Mouse (Mus musculus) liver, postnatal 0 days (tissue): ENCODE results near the gene Sp140. TPM values are rescaled to one million over a fixed set of nuclear protein-coding genes. Genes with fewer than 3 reads are reported as not detected.
"Not testable (repeated sequence)": the region's sequence is repeated elsewhere in the genome, so short reads cannot be mapped to it uniquely, and the experiment has no call there.

Experiments
- ATAC-seq: fragments of 200-750 bp; cut with Nextera tagmentation; 2 replicates; pipeline ENCODE4 v1.8.0; 2017; ENCODE audit warnings: mild to moderate bottlenecking, moderate library complexity
- DNase-seq: peaks from one replicate; pipeline ENCODE4 v3.0.0-alpha.2; 2016
- H3K27ac ChIP-seq: fragments of 300-500 bp; sonication (generic); 2 replicates; pipeline ENCODE4 v1.5.1; 2014; ENCODE audit warnings: antibody characterized with exemption, moderate library complexity, mild to moderate bottlenecking, low read depth
- H3K27me3 ChIP-seq: fragments of 300-500 bp; sonication (generic); 2 replicates; pipeline ENCODE4 v1.6.1; 2014; ENCODE audit warnings: low read length, control low read depth, mixed read lengths; ENCODE audit not compliant: insufficient read depth
- H3K36me3 ChIP-seq: fragments of 300-500 bp; sonication (generic); replicated peaks from 2 replicates; pipeline ENCODE4 v1.6.1; 2014; ENCODE audit warnings: mild to moderate bottlenecking, control low read depth, low read length, moderate library complexity, mixed read lengths; ENCODE audit not compliant: insufficient read depth
- H3K4me1 ChIP-seq: fragments of 300-500 bp; sonication (generic); 2 replicates; pipeline ENCODE4 v1.6.1; 2014; ENCODE audit warnings: antibody characterized with exemption, mild to moderate bottlenecking, control low read depth; ENCODE audit not compliant: insufficient read depth
- H3K4me2 ChIP-seq: fragments of 300-500 bp; sonication (generic); 2 replicates; pipeline ENCODE4 v1.6.1; 2014; ENCODE audit warnings: low read depth, mild to moderate bottlenecking, low read length, moderate library complexity, mixed read lengths
- H3K4me3 ChIP-seq: fragments of 300-500 bp; sonication (generic); 2 replicates; pipeline ENCODE4 v1.5.1; 2014; ENCODE audit warnings: low read depth, low read length
- H3K9ac ChIP-seq: fragments of 300-500 bp; sonication (generic); replicated peaks from 2 replicates; pipeline ENCODE4 v1.6.1; 2014; ENCODE audit warnings: mild to moderate bottlenecking, moderate library complexity
- H3K9me3 ChIP-seq: fragments of 300-500 bp; sonication (generic); 2 replicates; pipeline ENCODE4 v1.6.1; 2016; ENCODE audit warnings: mild to moderate bottlenecking, control low read depth, low read length, mixed read lengths
- EP300 ChIP-seq: IDR thresholded peaks from 2 replicates; pipeline ENCODE4 v1.6.1; 2016; ENCODE audit warnings: antibody characterized with exemption, low read depth, mild to moderate bottlenecking
- WGBS: fragments of 180-500 bp; shearing (Covaris S2); extraction: QIAGEN DNeasy Blood & Tissue Kit; methylation state at CpG from one replicate; pipeline ENCODE4 v1.1.7; 2014; ENCODE audit not compliant: insufficient replicate concordance; 5-methylcytosine and 5-hydroxymethylcytosine counted together
- polyA plus RNA-seq: library from polyadenylated mRNA; unstranded; fragments of >200 nt; fragmentation: Nextera tagmentation; extraction: Ambion mirVana; gene quantifications from 2 replicates; pipeline ENCODE4 v1.2.1, GENCODE M21; 2015

Gene Sp140
- polyA plus RNA-seq: 6.9 and 7.8 TPM in 2 replicates

GRCm38 (mm10) chr1:85600078-85600477 lies at the start of gene Sp140:
Gene Sp140, plus strand, starts transcription at chr1:85600378.
- not testable (repeated sequence) for ATAC-seq

GRCm38 (mm10) chr1:85555261-85555660 lies 44.9 kb upstream of the Sp140 start:
- not testable (repeated sequence) for H3K36me3 ChIP-seq, H3K27ac ChIP-seq, H3K4me3 ChIP-seq, ATAC-seq, H3K9ac ChIP-seq, H3K9me3 ChIP-seq, DNase-seq, H3K27me3 ChIP-seq, H3K4me1 ChIP-seq, H3K4me2 ChIP-seq
- WGBS: 72% methylated on average over 4 of the region's 4 CpGs

More at GRCm38 (mm10) chr1:85600078-85600477, at the start of gene Sp140:
- Histone ChIP-seq H3K27ac (peak within 1 kb of the TSS; percentile 59), H3K4me3 (peak within 1 kb of the TSS; percentile 39), H3K4me2 (peak within 1 kb of the TSS; percentile 57; the same call in 1 of the 2 replicates), H3K9ac (0 out of 2 replicates have a peak within 1 kb of the TSS, but pooled peaks have one; percentile 27)
- not testable (repeated sequence) for DNase-seq, H3K4me1 ChIP-seq, H3K36me3 ChIP-seq, H3K27me3 ChIP-seq, H3K9me3 ChIP-seq
- no CpG with 5 or more reads among the region's 5 CpGs for WGBS

- DNase-seq, H3K4me3 ChIP-seq, ATAC-seq, H3K27me3 ChIP-seq, H3K4me1 ChIP-seq, H3K36me3 ChIP-seq, H3K4me2 ChIP-seq, H3K27ac ChIP-seq, H3K9ac ChIP-seq, H3K9me3 ChIP-seq: not testable (repeated sequence)
- 72% methylated on average over 4 of the region's 4 CpGs for WGBS
Observed at GRCm38 (mm10) chr1:85573554-85573953, 26.6 kb upstream of the Sp140 start.

- not testable (repeated sequence) for H3K9me3 ChIP-seq, H3K9ac ChIP-seq, H3K27me3 ChIP-seq, H3K27ac ChIP-seq, H3K4me1 ChIP-seq, DNase-seq, ATAC-seq, H3K36me3 ChIP-seq, H3K4me2 ChIP-seq, H3K4me3 ChIP-seq
- 71% methylated on average over 2 of the region's 3 CpGs for whole genome bisulfite sequencing
Observed at GRCm38 (mm10) chr1:85575376-85575775, 24.8 kb upstream of the Sp140 start, which contains the start of gene G530012D18Rik. Gene G530012D18Rik, plus strand, starts transcription at chr1:85575676.

- not testable (repeated sequence) for H3K27me3 ChIP-seq, H3K4me3 ChIP-seq, H3K27ac ChIP-seq, ATAC-seq, H3K36me3 ChIP-seq, DNase-seq, H3K4me1 ChIP-seq, H3K9me3 ChIP-seq, H3K4me2 ChIP-seq, H3K9ac ChIP-seq
- 0 out of 2 replicates have a peak, but pooled peaks have one; percentile 31 for TF ChIP-seq EP300
- 46% methylated on average over 2 of the region's 3 CpGs for WGBS
Observed at GRCm38 (mm10) chr1:85578372-85579010, 21.7 kb upstream of the Sp140 start.

GRCm38 (mm10) chr1:85579199-85580147 lies 20.7 kb upstream of the Sp140 start:
- not testable (repeated sequence) for H3K4me2 ChIP-seq, H3K36me3 ChIP-seq, H3K9me3 ChIP-seq, H3K4me1 ChIP-seq, H3K9ac ChIP-seq, H3K27me3 ChIP-seq, DNase-seq, H3K4me3 ChIP-seq, H3K27ac ChIP-seq, ATAC-seq
- whole genome bisulfite sequencing: 64% methylated on average over 6 of the region's 7 CpGs

- ATAC-seq, H3K27ac ChIP-seq, DNase-seq, H3K4me2 ChIP-seq, H3K9me3 ChIP-seq, H3K36me3 ChIP-seq, H3K27me3 ChIP-seq, H3K4me3 ChIP-seq, H3K4me1 ChIP-seq, H3K9ac ChIP-seq: not testable (repeated sequence)
- 58% methylated on average over 2 of the region's 4 CpGs for WGBS
Observed at GRCm38 (mm10) chr1:85580148-85580534, 20.0 kb upstream of the Sp140 start.

- WGBS: 63% methylated on average over 3 of the region's 3 CpGs
- ATAC-seq: not testable (repeated sequence)
Observed at GRCm38 (mm10) chr1:85580578-85580977, 19.6 kb upstream of the Sp140 start.

More at GRCm38 (mm10) chr1:85580578-85580977, 19.6 kb upstream of the Sp140 start:
- not testable (repeated sequence) for H3K36me3 ChIP-seq, H3K9me3 ChIP-seq, H3K9ac ChIP-seq, H3K4me3 ChIP-seq, DNase-seq, H3K27me3 ChIP-seq, H3K4me1 ChIP-seq, H3K4me2 ChIP-seq, H3K27ac ChIP-seq
